Mouse (Mus musculus): ENCODE results near the gene Slc46a3. TPM values are rescaled to one million over a fixed set of nuclear protein-coding genes. Genes with fewer than 3 reads are reported as not detected.

The Slc46a3 gene
- 3.2 and 6.4 TPM in 2 replicates for polyA plus RNA-seq (2012; rRNA removed)

GRCm38 (mm10) chr5:147894455-147895076 lies at the start of gene Slc46a3:
Gene Slc46a3, minus strand, starts transcription at chr5:147894815.
- H3K27ac ChIP-seq (ENCODE audit: control insufficient read depth, insufficient read depth, low read depth, low read length), result peak within 1 kb of the TSS; percentile 43; the same call in 1 of the 2 replicates
- peak within 1 kb of the TSS; percentile 88 for H3K4me3 ChIP-seq (ENCODE audit: control insufficient read depth, low read depth, low read length)
- H3K4me1 ChIP-seq (ENCODE audit: control insufficient read depth, insufficient read depth, low read length), result peaks cover 12% of the 10 kb centered on the region
- H3K27me3 ChIP-seq (ENCODE audit: control insufficient read depth, insufficient read depth, low read length), result no peaks in the 10 kb centered on the region
- H3K36me3 ChIP-seq (ENCODE audit: control insufficient read depth, insufficient read depth, low read length), result no peaks in the 10 kb centered on the region
- TF ChIP-seq CTCF (IDR thresholded peaks at IDR 0.05; ENCODE audit: control insufficient read depth, insufficient read depth, insufficient replicate concordance, low read depth, low read length) (peak; percentile 17; the same call in 1 of the 2 replicates), POLR2A (IDR thresholded peaks at IDR 0.05; ENCODE audit: control insufficient read depth, low read depth, low read length) (no peak; the same call in 1 of the 2 replicates)

DNA sequence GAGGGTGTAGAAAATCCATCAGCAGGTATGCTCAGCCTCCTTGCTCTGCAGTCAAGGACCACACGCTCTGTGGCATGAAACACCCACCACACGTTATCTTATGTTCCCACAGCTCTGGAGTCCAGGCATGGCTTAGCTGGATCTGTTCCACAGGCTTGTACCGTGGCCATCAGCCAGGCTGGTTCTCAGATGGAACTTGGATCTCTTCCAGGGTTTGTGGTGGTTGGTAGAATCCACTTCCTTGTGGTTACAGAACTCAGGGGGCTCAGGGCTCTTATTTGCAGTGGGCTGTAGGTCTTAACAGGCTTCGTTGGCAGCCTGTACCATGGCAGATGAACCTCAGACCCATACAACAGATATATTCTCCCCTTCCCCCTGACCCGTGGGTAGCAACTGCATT lies 44.6 kb upstream of the Slc46a3 start:
- Histone ChIP-seq H3K27ac (ENCODE audit: control insufficient read depth, insufficient read depth, low read depth, low read length) (no peak overlapping the region), H3K4me3 (ENCODE audit: control insufficient read depth, low read depth, low read length) (no peak overlapping the region), H3K36me3 (ENCODE audit: control insufficient read depth, insufficient read depth, low read length) (no peaks in the 10 kb centered on the region), H3K4me1 (ENCODE audit: control insufficient read depth, insufficient read depth, low read length) (peaks cover 2% of the 10 kb centered on the region), H3K27me3 (ENCODE audit: control insufficient read depth, insufficient read depth, low read length) (no peaks in the 10 kb centered on the region)
- TF ChIP-seq POLR2A (IDR thresholded peaks at IDR 0.05; ENCODE audit: control insufficient read depth, low read depth, low read length) (no peak), CTCF (IDR thresholded peaks at IDR 0.05; ENCODE audit: control insufficient read depth, insufficient read depth, insufficient replicate concordance, low read depth, low read length) (no peak)

- Histone ChIP-seq H3K36me3 (ENCODE audit: control insufficient read depth, insufficient read depth, low read length) (no peaks in the 10 kb centered on the region), H3K4me1 (ENCODE audit: control insufficient read depth, insufficient read depth, low read length) (peaks cover 2% of the 10 kb centered on the region), H3K27me3 (ENCODE audit: control insufficient read depth, insufficient read depth, low read length) (no peaks in the 10 kb centered on the region), H3K4me3 (ENCODE audit: control insufficient read depth, low read depth, low read length) (no peak overlapping the region), H3K27ac (ENCODE audit: control insufficient read depth, insufficient read depth, low read depth, low read length) (no peak overlapping the region)
- TF ChIP-seq CTCF (IDR thresholded peaks at IDR 0.05; ENCODE audit: control insufficient read depth, insufficient read depth, insufficient replicate concordance, low read depth, low read length) (no peak), POLR2A (IDR thresholded peaks at IDR 0.05; ENCODE audit: control insufficient read depth, low read depth, low read length) (no peak)
Observed at GRCm38 (mm10) chr5:147935096-147935495, 40.5 kb upstream of the Slc46a3 start.

GRCm38 (mm10) chr5:147928668-147929497 lies 34.3 kb upstream of the Slc46a3 start:
- 0 out of 2 replicates have a peak, but pooled peaks have one; percentile 11 for TF ChIP-seq CTCF (IDR thresholded peaks at IDR 0.05; ENCODE audit: control insufficient read depth, insufficient read depth, insufficient replicate concordance, low read depth, low read length)
- no peak for TF ChIP-seq POLR2A (IDR thresholded peaks at IDR 0.05; ENCODE audit: control insufficient read depth, low read depth, low read length)
- Histone ChIP-seq H3K36me3 (ENCODE audit: control insufficient read depth, insufficient read depth, low read length) (no peaks in the 10 kb centered on the region), H3K4me1 (ENCODE audit: control insufficient read depth, insufficient read depth, low read length) (peaks cover 5% of the 10 kb centered on the region), H3K27ac (ENCODE audit: control insufficient read depth, insufficient read depth, low read depth, low read length) (no peak overlapping the region), H3K27me3 (ENCODE audit: control insufficient read depth, insufficient read depth, low read length) (no peaks in the 10 kb centered on the region), H3K4me3 (ENCODE audit: control insufficient read depth, low read depth, low read length) (no peak overlapping the region)

- Histone ChIP-seq H3K4me3 (ENCODE audit: control insufficient read depth, low read depth, low read length) (no peak overlapping the region), H3K4me1 (ENCODE audit: control insufficient read depth, insufficient read depth, low read length) (peaks cover 5% of the 10 kb centered on the region), H3K36me3 (ENCODE audit: control insufficient read depth, insufficient read depth, low read length) (no peaks in the 10 kb centered on the region), H3K27ac (ENCODE audit: control insufficient read depth, insufficient read depth, low read depth, low read length) (no peak overlapping the region), H3K27me3 (ENCODE audit: control insufficient read depth, insufficient read depth, low read length) (no peaks in the 10 kb centered on the region)
- no peak for TF ChIP-seq POLR2A (IDR thresholded peaks at IDR 0.05; ENCODE audit: control insufficient read depth, low read depth, low read length)
- TF ChIP-seq CTCF (IDR thresholded peaks at IDR 0.05; ENCODE audit: control insufficient read depth, insufficient read depth, insufficient replicate concordance, low read depth, low read length), result peak; percentile 98
Observed at GRCm38 (mm10) chr5:147925935-147926604, 31.5 kb upstream of the Slc46a3 start.

GRCm38 (mm10) chr5:147924621-147925020 lies 30.0 kb upstream of the Slc46a3 start:
- peaks cover 3% of the 10 kb centered on the region for H3K4me1 ChIP-seq (ENCODE audit: control insufficient read depth, insufficient read depth, low read length)
- no peaks in the 10 kb centered on the region for H3K36me3 ChIP-seq (ENCODE audit: control insufficient read depth, insufficient read depth, low read length)

More at GRCm38 (mm10) chr5:147924621-147925020, 30.0 kb upstream of the Slc46a3 start:
- no peak for TF ChIP-seq CTCF (IDR thresholded peaks at IDR 0.05; ENCODE audit: control insufficient read depth, insufficient read depth, insufficient replicate concordance, low read depth, low read length)
- no peak for TF ChIP-seq POLR2A (IDR thresholded peaks at IDR 0.05; ENCODE audit: control insufficient read depth, low read depth, low read length)
- Histone ChIP-seq H3K27ac (ENCODE audit: control insufficient read depth, insufficient read depth, low read depth, low read length) (no peak overlapping the region), H3K4me3 (ENCODE audit: control insufficient read depth, low read depth, low read length) (no peak overlapping the region), H3K27me3 (ENCODE audit: control insufficient read depth, insufficient read depth, low read length) (no peaks in the 10 kb centered on the region)

Measured in testis, adult 2 months (tissue).